Mouse (Mus musculus) neural tube, embryonic 11.5 days (tissue): Measurements from ENCODE around the gene Atoh8. TPM values are rescaled to one million over a fixed set of nuclear protein-coding genes. Genes with fewer than 3 reads are reported as not detected.

ENCODE experiments used
- ATAC-seq: fragments of 200-750 bp; cut with Nextera tagmentation; 2 replicates; pipeline ENCODE4 v1.8.0; 2017; ENCODE audit warnings: moderate number of reproducible peaks, mild to moderate bottlenecking, moderate TSS enrichment, moderate library complexity; ENCODE audit not compliant: insufficient read depth, low FRiP score, low TSS enrichment
- DNase-seq: peaks from one replicate; pipeline ENCODE4 v3.0.0-alpha.2; 2015; ENCODE audit warnings: low spot score
- H3K27ac ChIP-seq: fragments of 300-500 bp; sonication (generic); 2 replicates; pipeline ENCODE4 v1.5.1; 2014; ENCODE audit warnings: low read depth, mild to moderate bottlenecking, low read length
- H3K27me3 ChIP-seq: fragments of 300-500 bp; sonication (generic); 2 replicates; pipeline ENCODE4 v1.6.1; 2014; ENCODE audit warnings: mild to moderate bottlenecking, low read length, mixed read lengths; ENCODE audit not compliant: control insufficient read depth, insufficient read depth
- H3K36me3 ChIP-seq: fragments of 300-500 bp; sonication (generic); 2 replicates; pipeline ENCODE4 v1.6.1; 2014; ENCODE audit warnings: mild to moderate bottlenecking, low read length, moderate library complexity, mixed read lengths; ENCODE audit not compliant: control insufficient read depth, insufficient read depth
- H3K4me1 ChIP-seq: fragments of 300-500 bp; sonication (generic); 2 replicates; pipeline ENCODE4 v1.6.1; 2014; ENCODE audit warnings: low read length, mixed read lengths; ENCODE audit not compliant: control insufficient read depth, insufficient read depth
- H3K4me2 ChIP-seq: fragments of 300-500 bp; sonication (generic); 2 replicates; pipeline ENCODE4 v1.6.1; 2014; ENCODE audit warnings: low read depth, mild to moderate bottlenecking, moderate library complexity
- H3K4me3 ChIP-seq: fragments of 300-500 bp; sonication (generic); 2 replicates; pipeline ENCODE4 v1.5.1; 2014; ENCODE audit warnings: low read depth, low read length
- H3K9ac ChIP-seq: fragments of 300-500 bp; sonication (generic); 2 replicates; pipeline ENCODE4 v1.6.1; 2014; ENCODE audit warnings: mild to moderate bottlenecking, low read length
- H3K9me3 ChIP-seq: fragments of 300-500 bp; sonication (generic); 2 replicates; pipeline ENCODE4 v1.6.1; 2016; ENCODE audit warnings: low read length; ENCODE audit not compliant: control insufficient read depth
- WGBS: fragments of 180-500 bp; shearing (Covaris S2); extraction: QIAGEN DNeasy Blood & Tissue Kit; methylation state at CpG from one replicate; pipeline ENCODE4 v1.1.7; 2014; 5-methylcytosine and 5-hydroxymethylcytosine counted together
- polyA plus RNA-seq: library from polyadenylated mRNA; unstranded; fragments of >200 nt; fragmentation: Nextera tagmentation; extraction: Ambion mirVana; gene quantifications from 2 replicates; pipeline ENCODE4 v1.2.1, GENCODE M21; 2014

The Atoh8 gene
- polyA plus RNA-seq, 1 experiment from 2014 or later: 8.5 TPM

DNA sequence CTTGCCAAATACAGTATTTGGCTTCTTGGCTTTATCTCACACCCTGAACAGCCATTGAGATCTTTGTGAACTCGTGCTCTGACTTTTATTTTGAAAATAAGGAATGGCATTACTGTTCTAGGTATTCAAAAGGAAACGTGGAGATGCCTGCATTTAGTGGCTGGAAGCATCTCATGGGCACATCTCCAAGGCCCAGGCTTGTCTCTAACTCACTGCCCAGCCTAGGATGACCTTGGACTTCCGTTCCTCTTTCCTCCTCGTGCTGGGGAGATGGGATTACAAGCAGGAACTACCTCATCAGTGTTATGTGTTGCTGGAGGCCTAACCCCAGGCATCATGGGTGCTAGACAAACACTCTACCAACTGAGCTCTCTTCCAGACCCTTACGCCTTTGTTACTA is 32.1 kb downstream of the Atoh8 start:
- no peaks in the 10 kb centered on the region for H3K36me3 ChIP-seq
- H3K9ac ChIP-seq: no peak overlapping the region
- H3K27ac ChIP-seq: no peak overlapping the region
- H3K4me1 ChIP-seq: peaks cover 10% of the 10 kb centered on the region
- ATAC-seq (no peak), DNase-seq (no peak)
- 82% methylated on average over 5 of the region's 5 CpGs for WGBS
- H3K4me2 ChIP-seq: no peak overlapping the region
- H3K4me3 ChIP-seq: no peak overlapping the region
- H3K27me3 ChIP-seq: no peaks in the 10 kb centered on the region
- H3K9me3 ChIP-seq: no peaks in the 10 kb centered on the region

DNA sequence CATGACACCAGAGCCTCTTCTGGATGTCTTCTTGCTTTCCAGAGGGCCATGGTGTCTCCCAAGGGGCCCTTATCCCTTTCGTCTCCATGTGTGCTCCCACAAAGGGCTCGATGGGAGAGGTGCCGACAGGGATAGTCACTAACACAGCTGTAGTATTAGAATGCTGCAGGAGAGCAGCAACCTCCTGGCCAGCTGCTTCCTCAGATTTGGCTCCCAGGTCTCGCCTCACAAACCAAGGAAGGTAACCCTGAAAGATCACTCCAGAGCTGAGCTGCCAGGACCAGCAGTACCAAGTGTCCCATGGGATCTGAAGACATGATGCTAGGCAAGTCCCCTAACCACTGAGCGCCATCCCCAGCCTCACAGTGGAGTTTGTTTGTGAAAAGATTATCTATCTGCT is 32.6 kb downstream of the Atoh8 start:
- ATAC-seq (no peak), DNase-seq (no peak)
- Histone ChIP-seq H3K4me2 (no peak overlapping the region), H3K27ac (no peak overlapping the region), H3K4me3 (no peak overlapping the region), H3K27me3 (no peaks in the 10 kb centered on the region), H3K4me1 (peaks cover 10% of the 10 kb centered on the region), H3K36me3 (no peaks in the 10 kb centered on the region), H3K9me3 (no peaks in the 10 kb centered on the region), H3K9ac (no peak overlapping the region)
- 79% methylated on average over 5 of the region's 5 CpGs for WGBS

DNA sequence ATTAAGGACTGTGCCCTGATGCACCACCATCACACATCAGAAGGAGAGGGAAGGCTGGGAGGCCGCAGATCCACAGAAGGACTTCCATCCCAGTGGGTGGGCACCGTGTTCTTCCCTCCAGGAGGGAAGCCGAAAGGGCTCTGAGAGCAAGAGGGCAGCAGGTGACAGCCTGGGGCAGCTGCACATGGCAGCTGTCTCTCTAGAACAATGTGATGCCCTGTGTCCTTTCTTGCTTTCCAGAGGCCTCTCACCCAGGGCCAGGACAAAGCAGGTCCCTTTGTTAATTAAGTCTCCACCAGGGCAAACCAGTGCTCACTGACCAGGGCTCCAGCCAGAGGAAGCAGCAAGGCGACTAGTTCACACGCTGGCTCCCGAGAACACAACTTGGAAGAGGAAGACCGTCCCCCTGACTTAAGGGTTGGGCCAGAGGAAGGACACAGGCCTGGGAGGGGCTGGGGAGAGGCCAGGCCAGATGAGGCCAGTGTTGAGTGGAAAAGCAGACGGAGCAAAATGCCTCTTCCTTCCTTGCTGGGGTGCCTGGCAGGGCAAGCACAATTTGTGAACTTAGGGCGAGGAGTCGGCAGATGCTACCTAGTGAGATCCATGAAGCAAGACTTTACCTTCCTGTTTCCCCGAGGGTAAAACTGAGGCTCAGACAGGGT is 34.7 kb downstream of the Atoh8 start:
- no peak overlapping the region for H3K9ac ChIP-seq
- peaks cover 10% of the 10 kb centered on the region for H3K4me1 ChIP-seq
- H3K27ac ChIP-seq: peak overlapping the region; percentile 70; the same call in 1 of the 2 replicates
- H3K36me3 ChIP-seq: no peaks in the 10 kb centered on the region
- no peak for DNase-seq
- H3K9me3 ChIP-seq: no peaks in the 10 kb centered on the region
- no peak overlapping the region for H3K4me2 ChIP-seq
- H3K27me3 ChIP-seq: no peaks in the 10 kb centered on the region
- peak; percentile 50; the same call in 1 of the 2 replicates for ATAC-seq
- H3K4me3 ChIP-seq: no peak overlapping the region
- 31% methylated on average over 11 of the region's 11 CpGs for WGBS

DNA sequence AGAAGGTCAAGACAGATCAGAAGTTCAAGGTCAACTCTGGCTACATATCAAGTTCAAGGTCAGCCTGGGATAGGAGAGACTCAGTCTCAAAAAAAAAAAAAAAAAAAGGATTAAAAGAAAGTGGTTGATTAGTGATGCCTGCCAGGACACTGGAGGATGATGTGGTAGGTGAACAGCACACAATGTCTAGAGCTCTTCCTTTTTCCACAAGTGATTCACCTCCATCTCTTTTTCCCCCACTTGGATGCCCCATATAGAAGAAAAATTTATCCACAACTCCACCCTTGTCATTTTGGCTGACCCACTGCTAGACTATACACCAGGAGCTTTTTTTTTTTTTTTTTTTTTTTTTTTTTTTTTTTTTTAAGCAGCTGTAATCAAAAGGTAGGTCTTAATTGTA is 37.9 kb downstream of the Atoh8 start:
- Histone ChIP-seq H3K36me3 (no peaks in the 10 kb centered on the region), H3K4me3 (no peak overlapping the region), H3K27ac (no peak overlapping the region), H3K9me3 (no peaks in the 10 kb centered on the region), H3K4me2 (no peak overlapping the region), H3K4me1 (peaks cover 10% of the 10 kb centered on the region), H3K9ac (no peak overlapping the region), H3K27me3 (no peaks in the 10 kb centered on the region)
- ATAC-seq (no peak), DNase-seq (no peak)

DNA sequence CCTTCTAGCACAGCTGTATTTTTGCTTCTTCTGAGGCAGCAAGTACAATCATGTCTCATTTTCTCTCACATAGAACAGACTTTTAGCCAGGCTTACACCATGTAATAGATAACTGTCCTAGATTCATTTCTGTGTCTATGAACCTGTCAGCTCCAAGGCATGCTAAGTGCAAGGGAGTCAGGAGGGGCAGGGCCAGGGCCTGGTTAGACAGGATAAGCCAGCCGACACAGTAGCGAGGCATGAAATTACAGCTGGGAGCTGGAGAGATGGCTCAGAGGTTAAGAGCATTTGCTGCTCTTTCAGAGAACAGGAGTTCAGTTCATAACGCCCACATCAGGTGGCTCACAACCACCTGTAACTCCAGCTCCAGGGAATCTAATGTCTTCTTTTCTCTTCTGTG is 38.7 kb downstream of the Atoh8 start:
- WGBS: 83% methylated on average over 3 of the region's 3 CpGs
- H3K36me3 ChIP-seq: no peaks in the 10 kb centered on the region
- H3K27ac ChIP-seq: no peak overlapping the region
- DNase-seq (no peak), ATAC-seq (no peak)
- H3K4me1 ChIP-seq: peaks cover 9% of the 10 kb centered on the region
- H3K4me3 ChIP-seq: no peak overlapping the region
- H3K4me2 ChIP-seq: no peak overlapping the region
- H3K9me3 ChIP-seq: no peaks in the 10 kb centered on the region
- H3K27me3 ChIP-seq: no peaks in the 10 kb centered on the region
- H3K9ac ChIP-seq: no peak overlapping the region

DNA sequence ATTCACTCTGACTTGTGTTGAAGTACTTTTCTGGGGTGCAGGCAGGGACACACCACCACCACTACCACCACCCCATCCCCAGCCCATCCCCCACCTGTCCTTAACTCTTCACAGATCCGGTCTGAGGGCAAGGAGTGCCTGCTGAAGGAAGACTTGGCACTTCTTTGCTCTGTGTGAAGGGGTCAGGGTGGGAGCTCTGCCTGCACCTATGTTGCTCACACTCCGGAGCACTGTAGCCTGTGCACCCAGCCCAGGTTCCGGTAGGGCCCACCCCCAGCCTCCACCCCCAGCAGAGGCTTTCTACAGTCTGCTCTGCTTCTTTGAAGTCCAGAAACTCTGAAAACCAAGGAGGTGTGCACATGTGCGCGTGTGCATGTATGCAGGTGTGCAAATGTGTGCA is 44.8 kb downstream of the Atoh8 start:
- DNase-seq (no peak), ATAC-seq (no peak)
- Histone ChIP-seq H3K9ac (no peak overlapping the region), H3K36me3 (no peaks in the 10 kb centered on the region), H3K27ac (no peak overlapping the region), H3K27me3 (peaks cover 9% of the 10 kb centered on the region; the same call in 1 of the 2 replicates), H3K9me3 (no peaks in the 10 kb centered on the region), H3K4me1 (peaks cover 10% of the 10 kb centered on the region; the same call in 1 of the 2 replicates), H3K4me2 (no peak overlapping the region), H3K4me3 (no peak overlapping the region)
- 61% methylated on average over 5 of the region's 5 CpGs for WGBS

DNA sequence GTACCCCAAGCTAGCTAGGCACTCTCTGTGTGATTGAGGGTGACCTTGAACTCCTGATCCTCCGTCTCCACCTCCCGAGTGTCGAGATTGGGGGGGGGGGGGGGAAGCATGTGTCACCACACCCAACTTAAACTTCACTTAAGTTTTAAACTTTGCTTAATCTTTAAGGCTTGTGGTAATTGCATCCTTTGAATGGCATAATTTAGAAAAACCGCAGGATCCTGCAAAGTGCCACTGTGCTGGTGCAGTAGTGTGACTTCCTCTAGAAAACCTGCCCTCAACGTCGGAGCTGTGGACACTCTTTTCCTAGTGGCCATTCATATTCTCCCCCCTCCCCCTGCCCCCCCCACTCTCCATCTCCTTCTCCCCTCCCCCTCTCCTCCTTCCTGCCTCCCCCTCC is 45.3 kb downstream of the Atoh8 start:
- peaks cover 9% of the 10 kb centered on the region; the same call in 1 of the 2 replicates for H3K27me3 ChIP-seq
- no peak overlapping the region for H3K9ac ChIP-seq
- WGBS: 39% methylated on average over 6 of the region's 6 CpGs
- no peak overlapping the region for H3K4me3 ChIP-seq
- H3K4me1 ChIP-seq: peaks cover 10% of the 10 kb centered on the region; the same call in 1 of the 2 replicates
- ATAC-seq: no peak
- no peak overlapping the region for H3K27ac ChIP-seq
- no peaks in the 10 kb centered on the region for H3K36me3 ChIP-seq
- H3K4me2 ChIP-seq: no peak overlapping the region
- no peak for DNase-seq
- no peaks in the 10 kb centered on the region for H3K9me3 ChIP-seq

DNA sequence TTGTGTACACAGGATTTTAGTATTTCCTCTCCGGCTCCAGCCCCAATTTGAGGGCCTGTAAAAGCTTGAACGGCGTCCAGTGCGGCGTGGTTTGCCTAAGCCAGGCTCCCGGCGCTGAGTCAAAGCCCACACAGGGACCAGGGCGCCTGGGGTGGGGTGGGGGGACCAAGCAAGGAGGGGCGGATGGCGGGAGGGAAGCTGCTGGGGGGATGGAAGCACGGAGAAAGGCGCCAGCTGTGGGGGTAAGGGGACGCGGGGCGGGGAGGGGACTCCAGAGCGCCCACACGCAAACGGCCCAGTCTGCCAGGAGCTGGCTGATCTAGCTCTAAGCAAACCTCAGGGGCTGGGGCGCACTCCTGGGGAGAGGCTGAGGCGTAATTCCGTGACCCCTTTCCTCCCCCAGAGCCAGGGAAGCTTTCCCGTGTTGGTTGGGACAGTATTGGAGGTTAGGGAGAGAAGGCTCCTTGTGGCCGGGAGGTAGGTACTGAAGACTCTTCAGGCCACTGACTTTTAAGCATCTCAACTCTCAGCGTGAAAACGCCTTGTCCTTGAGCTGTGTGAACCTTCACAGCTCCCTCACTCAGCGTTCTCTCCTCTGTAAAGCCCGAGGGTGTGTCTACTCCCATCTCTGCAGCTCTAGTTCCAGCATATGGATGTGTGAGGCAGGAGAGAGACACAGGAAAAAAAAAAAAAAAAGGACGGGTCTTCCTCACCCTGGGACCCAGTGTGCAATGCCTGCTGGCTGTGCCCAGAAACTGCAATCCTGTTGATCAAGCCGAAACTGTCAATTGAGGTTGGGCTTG is 46.1 kb downstream of the Atoh8 start:
- Histone ChIP-seq H3K9ac (peak overlapping the region; percentile 32), H3K27ac (no peak overlapping the region), H3K4me2 (peak overlapping the region; percentile 46), H3K9me3 (no peaks in the 10 kb centered on the region), H3K4me1 (peaks cover 10% of the 10 kb centered on the region; the same call in 1 of the 2 replicates), H3K4me3 (no peak overlapping the region), H3K36me3 (no peaks in the 10 kb centered on the region), H3K27me3 (peaks cover 9% of the 10 kb centered on the region; the same call in 1 of the 2 replicates)
- ATAC-seq (no peak), DNase-seq (peak; percentile 35)
- WGBS: 4% methylated on average over 27 of the region's 29 CpGs

DNA sequence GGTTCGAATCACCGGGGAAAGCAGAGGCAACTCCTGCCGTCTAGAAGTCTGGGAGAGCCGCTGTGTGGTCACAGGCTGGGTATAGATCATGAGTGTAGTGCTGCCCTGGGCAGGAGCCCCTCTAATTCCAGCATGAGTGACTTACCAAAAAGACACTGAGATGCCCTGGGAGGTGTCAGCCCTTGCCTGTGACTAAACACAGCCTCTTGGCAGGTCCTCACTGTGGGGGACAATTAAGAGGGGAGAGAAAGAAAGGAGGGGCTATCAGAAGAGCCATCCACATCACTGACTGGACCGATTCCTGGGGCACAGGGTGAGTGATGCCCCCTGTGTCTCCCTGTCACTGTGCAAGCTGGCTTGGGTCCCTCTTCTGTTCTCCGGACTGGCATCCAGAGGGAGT is 48.6 kb downstream of the Atoh8 start:
- DNase-seq (no peak), ATAC-seq (no peak)
- WGBS: 79% methylated on average over 6 of the region's 6 CpGs
- Histone ChIP-seq H3K4me1 (peaks cover 10% of the 10 kb centered on the region; the same call in 1 of the 2 replicates), H3K27ac (no peak overlapping the region), H3K36me3 (no peaks in the 10 kb centered on the region), H3K4me3 (no peak overlapping the region), H3K4me2 (no peak overlapping the region), H3K27me3 (peaks cover 9% of the 10 kb centered on the region; the same call in 1 of the 2 replicates), H3K9me3 (no peaks in the 10 kb centered on the region), H3K9ac (no peak overlapping the region)
